Mouse (Mus musculus): ENCODE measurements around the gene Zfp451.

Zfp451 gene

GRCm38 (mm10) chr1:33717636-33718035, 96.8 kb downstream of the Zfp451 start:
- no peak for DNase-seq (ENCODE audit: low spot score)

GRCm38 (mm10) chr1:33714796-33715195, 99.6 kb downstream of the Zfp451 start:
- DNase-seq (ENCODE audit: low spot score): no peak

- DNase-seq (ENCODE audit: low spot score): no peak
These were observed 102.4 kb downstream of the Zfp451 start for GRCm38 (mm10) chr1:33712026-33712425.

Measured in layer of hippocampus, adult 9-10 months (tissue).